Comparison of ENCODE assay signal across 31 mouse cellular contexts in the genomic region with DNA sequence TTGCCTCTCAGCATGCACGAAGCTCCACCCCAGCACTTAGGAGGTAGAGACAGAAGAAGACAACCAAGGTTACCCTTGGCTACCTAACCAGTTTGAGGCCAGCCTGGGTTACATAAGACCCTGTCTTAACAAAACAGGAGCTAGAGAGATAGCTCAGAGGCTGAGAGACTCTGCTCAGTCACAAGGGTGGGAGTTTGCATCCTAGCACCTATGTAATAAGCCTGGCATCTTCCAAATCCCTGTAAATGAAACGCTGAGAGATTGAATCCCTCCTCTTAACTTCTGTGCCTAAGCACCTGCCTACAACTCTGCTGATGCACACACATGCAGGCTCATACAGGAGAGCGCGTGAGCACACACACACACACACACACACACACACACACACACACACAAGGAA. TPM values are rescaled to one million over a fixed set of nuclear protein-coding genes. Genes with fewer than 3 reads are reported as not detected.
"Had no signal": no experiment of that assay in that cellular context is flagged by ENCODE, and none has a peak within 500 bp of the region (broad histone marks: within the 10 kb centered on the region; RNA-seq: fewer than 3 reads in every experiment).

No protein-coding gene starts in this region.

- H3K9me3 ChIP-seq: embryonic facial prominence, embryonic 10.5 days; embryonic facial prominence, embryonic 12.5 days; embryonic facial prominence, embryonic 13.5 days; embryonic facial prominence, embryonic 15.5 days; forebrain, embryonic 10.5 days; forebrain, embryonic 12.5 days; forebrain, embryonic 13.5 days; forebrain, embryonic 15.5 days; heart, embryonic 10.5 days had no signal

- H3K4me3 ChIP-seq: embryonic facial prominence, embryonic 10.5 days; embryonic facial prominence, embryonic 12.5 days; embryonic facial prominence, embryonic 13.5 days; embryonic facial prominence, embryonic 15.5 days; erythroblast, embryonic 14.5 days; forebrain, embryonic 10.5 days; forebrain, embryonic 12.5 days; forebrain, embryonic 13.5 days; forebrain, embryonic 15.5 days; gastrocnemius, adult 2 months; heart, adult 2 months; heart, embryonic 10.5 days had no signal

- ATAC-seq: forebrain, embryonic 13.5 days; forebrain, embryonic 14.5 days; forebrain, embryonic 15.5 days; forebrain, embryonic 16.5 days; forebrain, postnatal 0 days had no signal

- H3K27me3 ChIP-seq: embryonic facial prominence, embryonic 12.5 days; embryonic facial prominence, embryonic 13.5 days; embryonic facial prominence, embryonic 15.5 days; forebrain, embryonic 12.5 days; forebrain, embryonic 13.5 days; forebrain, embryonic 15.5 days had no signal

- H3K27ac ChIP-seq: embryonic facial prominence, embryonic 10.5 days; embryonic facial prominence, embryonic 12.5 days; embryonic facial prominence, embryonic 13.5 days; embryonic facial prominence, embryonic 15.5 days; forebrain, embryonic 10.5 days; forebrain, embryonic 12.5 days; forebrain, embryonic 13.5 days; forebrain, embryonic 15.5 days; gastrocnemius, adult 2 months; heart, adult 2 months; heart, embryonic 10.5 days had no signal

- H3K9ac ChIP-seq: embryonic facial prominence, embryonic 12.5 days; embryonic facial prominence, embryonic 13.5 days; embryonic facial prominence, embryonic 15.5 days; forebrain, embryonic 12.5 days; forebrain, embryonic 13.5 days; forebrain, embryonic 15.5 days; forebrain, postnatal 0 days had no signal

- H3K4me2 ChIP-seq: embryonic facial prominence, embryonic 12.5 days; embryonic facial prominence, embryonic 13.5 days; embryonic facial prominence, embryonic 15.5 days; forebrain, embryonic 12.5 days; forebrain, embryonic 13.5 days; forebrain, embryonic 15.5 days; heart, embryonic 11.5 days had no signal

- DNase-seq: cerebellum, adult 8-10 months; cerebellum, adult 9-10 months; cerebellum, adult 9-11 months; cerebellum, postnatal 10 days; cerebellum, postnatal 14 days; cerebellum, postnatal 25 days; cerebellum, postnatal 36 days; embryo, embryonic 11 days; forebrain, postnatal 0 days; gastrocnemius, adult 2 months; gastrocnemius, postnatal 10 days; gastrocnemius, postnatal 14 days; gastrocnemius, postnatal 25 days; gastrocnemius, postnatal 36 days; heart, adult 18-20 months; heart, adult 2 months had no signal

- H3K4me1 ChIP-seq: embryonic facial prominence, embryonic 10.5 days; embryonic facial prominence, embryonic 12.5 days; embryonic facial prominence, embryonic 15.5 days; forebrain, embryonic 10.5 days; forebrain, embryonic 12.5 days; heart, embryonic 10.5 days had no signal

RNA-seq across cellular contexts. Expression of a gene that starts 55.9 kb away (rescaled TPM):
- polyA plus RNA-seq: embryonic facial prominence, embryonic 10.5 days; embryonic facial prominence, embryonic 11.5 days; erythroblast, embryonic 14.5 days; forebrain, embryonic 10.5 days; forebrain, embryonic 11.5 days; forebrain, embryonic 13.5 days; heart, embryonic 10.5 days; heart, embryonic 11.5 days had no signal
